Mouse (Mus musculus): ENCODE data around the gene A430078G23Rik. TPM values are rescaled to one million over a fixed set of nuclear protein-coding genes. Genes with fewer than 3 reads are reported as not detected.

Gene A430078G23Rik
- polyA plus RNA-seq, 1 experiment from 2014 or later, result 0.15 TPM

- Histone ChIP-seq H3K4me1 (replicated peaks) (no peaks in the 10 kb centered on the region), H3K4me2 (no peak overlapping the region), H3K4me3 (replicated peaks) (no peak overlapping the region), H3K36me3 (no peaks in the 10 kb centered on the region), H3K9me3 (no peaks in the 10 kb centered on the region), H3K27me3 (no peaks in the 10 kb centered on the region), H3K27ac (no peak overlapping the region), H3K9ac (replicated peaks) (no peak overlapping the region)
- WGBS, result 74% methylated on average over 6 of the region's 6 CpGs
- ATAC-seq (ENCODE audit: insufficient number of reproducible peaks, insufficient read depth, low FRiP score, low TSS enrichment, low read depth), result no peak
These were observed 2.5 kb upstream of the A430078G23Rik start for GRCm38 (mm10) chr8:3350747-3351146.

DNA sequence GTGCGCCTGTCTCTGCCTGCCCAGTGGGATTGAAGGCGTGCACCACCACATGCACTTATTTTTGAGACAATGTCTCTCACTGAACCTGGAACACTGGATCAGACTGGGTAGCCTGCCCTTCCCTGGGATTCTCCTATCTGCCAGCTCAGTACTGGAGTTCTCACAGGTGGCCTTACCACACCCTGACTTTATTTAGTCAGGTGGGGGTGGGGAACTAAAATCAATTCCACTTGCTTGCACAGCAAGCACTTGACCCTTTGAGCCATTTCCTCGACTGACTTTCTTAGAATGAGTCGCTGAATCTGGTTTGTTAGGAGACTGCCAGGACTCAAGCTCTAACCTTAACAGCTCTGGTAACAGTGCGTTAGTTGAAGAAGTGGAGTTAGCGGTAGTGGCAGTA lies 500 bp upstream of the A430078G23Rik start:
- H3K36me3 ChIP-seq, result no peaks in the 10 kb centered on the region
- no peak overlapping the region for H3K4me2 ChIP-seq
- H3K27ac ChIP-seq, result no peak overlapping the region
- no peaks in the 10 kb centered on the region for H3K9me3 ChIP-seq
- H3K4me1 ChIP-seq (replicated peaks), result no peaks in the 10 kb centered on the region
- ATAC-seq (ENCODE audit: insufficient number of reproducible peaks, insufficient read depth, low FRiP score, low TSS enrichment, low read depth), result no peak
- 71% methylated on average over 6 of the region's 6 CpGs for WGBS
- no peak overlapping the region for H3K4me3 ChIP-seq (replicated peaks)
- no peak overlapping the region for H3K9ac ChIP-seq (replicated peaks)
- H3K27me3 ChIP-seq, result no peaks in the 10 kb centered on the region

DNA sequence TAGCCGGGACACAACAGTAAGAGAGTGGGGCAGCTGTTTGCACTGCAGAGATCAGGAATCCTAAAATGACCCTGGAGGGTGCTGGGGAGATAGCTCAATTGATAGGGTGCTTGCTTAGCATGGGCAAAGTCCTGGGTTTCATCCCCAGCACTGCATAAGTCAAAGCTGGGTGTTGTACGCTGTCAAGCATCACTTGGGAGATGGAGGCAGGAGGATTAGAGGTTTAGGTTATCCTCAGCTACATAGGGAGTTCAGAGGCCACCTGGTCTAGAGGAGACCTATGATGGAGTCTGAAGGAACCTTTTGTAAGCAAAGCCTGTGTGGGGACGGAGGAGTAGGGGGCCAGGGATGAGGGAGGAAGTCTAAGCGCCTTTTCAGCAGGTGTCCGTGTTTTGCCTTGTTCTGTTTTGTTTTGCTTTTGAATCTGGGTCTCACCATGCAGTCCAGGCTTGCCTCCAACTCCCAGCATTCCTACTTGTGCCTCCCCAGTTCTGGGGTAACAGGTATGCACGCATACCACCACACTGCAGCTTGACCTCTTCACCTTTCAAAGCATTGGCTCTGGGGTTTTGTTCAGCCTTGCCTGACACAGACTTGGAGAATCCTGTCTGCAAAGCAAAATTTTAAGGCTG lies 712 bp downstream of the A430078G23Rik start:
- no peak overlapping the region for H3K4me3 ChIP-seq (replicated peaks)
- H3K4me2 ChIP-seq, result no peak overlapping the region
- H3K9ac ChIP-seq (replicated peaks), result no peak overlapping the region
- H3K4me1 ChIP-seq (replicated peaks), result no peaks in the 10 kb centered on the region
- 78% methylated on average over 6 of the region's 6 CpGs for WGBS
- ATAC-seq (ENCODE audit: insufficient number of reproducible peaks, insufficient read depth, low FRiP score, low TSS enrichment, low read depth), result no peak
- H3K27me3 ChIP-seq, result no peaks in the 10 kb centered on the region
- H3K9me3 ChIP-seq, result no peaks in the 10 kb centered on the region
- no peaks in the 10 kb centered on the region for H3K36me3 ChIP-seq
- H3K27ac ChIP-seq, result no peak overlapping the region

- WGBS, result 78% methylated on average over 5 of the region's 5 CpGs
- Histone ChIP-seq H3K36me3 (no peaks in the 10 kb centered on the region), H3K9me3 (no peaks in the 10 kb centered on the region), H3K4me1 (replicated peaks) (no peaks in the 10 kb centered on the region), H3K9ac (replicated peaks) (no peak overlapping the region), H3K27ac (no peak overlapping the region), H3K27me3 (no peaks in the 10 kb centered on the region), H3K4me2 (no peak overlapping the region), H3K4me3 (replicated peaks) (no peak overlapping the region)
- ATAC-seq (ENCODE audit: insufficient number of reproducible peaks, insufficient read depth, low FRiP score, low TSS enrichment, low read depth), result no peak
These were observed 1.2 kb downstream of the A430078G23Rik start for GRCm38 (mm10) chr8:3354443-3354812.

DNA sequence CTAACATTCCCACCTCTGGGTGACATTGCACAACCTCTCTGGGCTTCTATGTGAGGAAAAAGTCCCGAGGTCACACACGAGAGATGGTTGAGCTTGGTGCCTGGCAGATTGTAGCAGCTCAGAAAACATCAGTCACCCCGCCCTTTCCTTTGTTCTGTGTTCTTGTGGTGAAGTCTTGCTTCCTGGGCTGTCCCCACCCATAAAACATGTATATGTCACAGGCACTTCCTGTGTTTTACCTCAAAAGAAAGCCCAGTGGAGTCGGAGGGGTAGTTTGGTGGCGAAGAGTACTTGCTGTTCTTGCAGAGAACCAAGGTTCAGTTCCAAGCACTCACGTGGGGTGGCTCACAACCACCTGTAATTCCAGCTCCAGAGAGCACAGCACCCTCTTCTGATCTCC lies 2.4 kb downstream of the A430078G23Rik start:
- no peak overlapping the region for H3K9ac ChIP-seq (replicated peaks)
- no peak overlapping the region for H3K4me3 ChIP-seq (replicated peaks)
- ATAC-seq (ENCODE audit: insufficient number of reproducible peaks, insufficient read depth, low FRiP score, low TSS enrichment, low read depth), result no peak
- no peak overlapping the region for H3K4me2 ChIP-seq
- 81% methylated on average over 6 of the region's 6 CpGs for WGBS
- no peaks in the 10 kb centered on the region for H3K36me3 ChIP-seq
- no peaks in the 10 kb centered on the region for H3K27me3 ChIP-seq
- H3K4me1 ChIP-seq (replicated peaks), result no peaks in the 10 kb centered on the region
- no peaks in the 10 kb centered on the region for H3K9me3 ChIP-seq
- H3K27ac ChIP-seq, result no peak overlapping the region

DNA sequence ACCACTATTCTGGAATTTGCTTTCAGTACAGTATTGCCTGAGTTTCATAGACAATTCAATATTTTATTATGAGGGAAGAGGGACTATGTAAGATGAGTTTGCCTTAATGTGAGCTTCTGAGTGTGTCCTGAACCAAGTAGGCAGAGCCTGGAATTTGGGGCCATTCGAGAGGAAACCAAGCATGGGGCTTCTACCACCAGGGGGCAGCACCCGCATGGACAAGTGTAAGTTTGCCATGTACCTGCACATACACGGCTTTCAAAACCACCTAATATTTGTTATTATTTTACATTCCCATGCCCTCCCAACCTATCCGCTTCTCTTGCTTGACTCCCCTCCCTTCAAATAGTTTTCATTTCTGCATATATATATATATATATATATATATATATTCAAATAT lies 4.8 kb downstream of the A430078G23Rik start:
- no peaks in the 10 kb centered on the region for H3K27me3 ChIP-seq
- 5% methylated on average over 4 of the region's 4 CpGs for WGBS
- ATAC-seq (ENCODE audit: insufficient number of reproducible peaks, insufficient read depth, low FRiP score, low TSS enrichment, low read depth), result no peak; the same call in 1 of the 2 replicates
- no peak overlapping the region for H3K9ac ChIP-seq (replicated peaks)
- H3K4me2 ChIP-seq, result no peak overlapping the region
- no peaks in the 10 kb centered on the region for H3K4me1 ChIP-seq (replicated peaks)
- H3K9me3 ChIP-seq, result no peaks in the 10 kb centered on the region
- H3K4me3 ChIP-seq (replicated peaks), result no peak overlapping the region
- H3K27ac ChIP-seq, result no peak overlapping the region
- no peaks in the 10 kb centered on the region for H3K36me3 ChIP-seq

DNA sequence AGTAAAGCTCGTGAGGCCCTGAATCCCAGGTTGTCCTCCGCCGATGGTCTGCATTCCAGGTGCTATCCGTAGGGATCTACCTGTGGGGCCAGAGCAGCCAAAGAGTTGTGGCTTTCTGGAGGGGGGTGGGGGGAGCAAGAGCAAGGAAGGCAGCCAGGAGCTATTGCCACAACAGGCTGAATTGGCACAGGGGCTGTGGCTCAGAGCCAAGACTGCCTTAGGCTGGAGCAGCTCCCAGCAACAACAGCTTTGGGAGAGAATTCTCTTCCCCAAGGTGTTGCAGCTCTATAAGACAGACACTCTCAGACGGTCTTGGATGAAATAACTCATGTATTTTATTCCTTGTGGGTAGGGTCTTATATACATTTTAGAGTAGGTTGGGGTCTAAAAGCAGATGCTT lies 13.9 kb downstream of the A430078G23Rik start:
- Histone ChIP-seq H3K36me3 (no peaks in the 10 kb centered on the region), H3K4me1 (replicated peaks) (no peaks in the 10 kb centered on the region), H3K4me3 (replicated peaks) (no peak overlapping the region), H3K9ac (replicated peaks) (no peak overlapping the region), H3K27me3 (no peaks in the 10 kb centered on the region), H3K9me3 (peaks cover 6% of the 10 kb centered on the region; the same call in 1 of the 2 replicates), H3K27ac (no peak overlapping the region), H3K4me2 (no peak overlapping the region)
- 87% methylated on average over 5 of the region's 5 CpGs for WGBS
- no peak for ATAC-seq (ENCODE audit: insufficient number of reproducible peaks, insufficient read depth, low FRiP score, low TSS enrichment, low read depth)

DNA sequence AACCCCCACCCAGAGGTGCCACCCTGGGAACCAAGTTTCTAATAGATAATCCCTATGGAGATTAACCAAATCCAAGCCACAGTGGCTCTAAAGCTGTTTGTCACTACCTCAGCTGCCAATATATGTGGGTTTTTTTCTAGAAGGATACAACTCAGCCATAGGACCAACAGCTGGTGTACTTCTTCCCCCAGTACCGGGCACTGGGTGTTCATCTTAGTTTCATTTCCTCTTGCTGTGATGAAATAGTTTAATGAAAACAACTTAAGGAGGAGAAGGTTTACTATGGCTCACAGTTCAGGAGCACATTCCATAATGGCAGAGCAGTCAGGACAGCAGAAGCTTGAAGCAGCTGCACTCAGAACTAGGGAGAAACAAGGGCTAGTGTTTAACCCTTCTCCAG lies 14.9 kb downstream of the A430078G23Rik start:
- Histone ChIP-seq H3K27me3 (no peaks in the 10 kb centered on the region), H3K27ac (no peak overlapping the region), H3K9ac (replicated peaks) (no peak overlapping the region), H3K4me2 (no peak overlapping the region), H3K9me3 (peaks cover 6% of the 10 kb centered on the region; the same call in 1 of the 2 replicates), H3K36me3 (no peaks in the 10 kb centered on the region), H3K4me3 (replicated peaks) (no peak overlapping the region), H3K4me1 (replicated peaks) (no peaks in the 10 kb centered on the region)
- ATAC-seq (ENCODE audit: insufficient number of reproducible peaks, insufficient read depth, low FRiP score, low TSS enrichment, low read depth), result no peak
- 91% methylated on average over 1 of the region's 1 CpGs for WGBS

- no peak overlapping the region for H3K4me3 ChIP-seq (replicated peaks)
- H3K27me3 ChIP-seq, result no peaks in the 10 kb centered on the region
- no peak for ATAC-seq (ENCODE audit: insufficient number of reproducible peaks, insufficient read depth, low FRiP score, low TSS enrichment, low read depth)
- peaks cover 4% of the 10 kb centered on the region; the same call in 1 of the 2 replicates for H3K9me3 ChIP-seq
- H3K4me2 ChIP-seq, result no peak overlapping the region
- H3K4me1 ChIP-seq (replicated peaks), result no peaks in the 10 kb centered on the region
- H3K9ac ChIP-seq (replicated peaks), result no peak overlapping the region
- H3K36me3 ChIP-seq, result no peaks in the 10 kb centered on the region
- no peak overlapping the region for H3K27ac ChIP-seq
These were observed 22.5 kb downstream of the A430078G23Rik start for GRCm38 (mm10) chr8:3375748-3376147.

DNA sequence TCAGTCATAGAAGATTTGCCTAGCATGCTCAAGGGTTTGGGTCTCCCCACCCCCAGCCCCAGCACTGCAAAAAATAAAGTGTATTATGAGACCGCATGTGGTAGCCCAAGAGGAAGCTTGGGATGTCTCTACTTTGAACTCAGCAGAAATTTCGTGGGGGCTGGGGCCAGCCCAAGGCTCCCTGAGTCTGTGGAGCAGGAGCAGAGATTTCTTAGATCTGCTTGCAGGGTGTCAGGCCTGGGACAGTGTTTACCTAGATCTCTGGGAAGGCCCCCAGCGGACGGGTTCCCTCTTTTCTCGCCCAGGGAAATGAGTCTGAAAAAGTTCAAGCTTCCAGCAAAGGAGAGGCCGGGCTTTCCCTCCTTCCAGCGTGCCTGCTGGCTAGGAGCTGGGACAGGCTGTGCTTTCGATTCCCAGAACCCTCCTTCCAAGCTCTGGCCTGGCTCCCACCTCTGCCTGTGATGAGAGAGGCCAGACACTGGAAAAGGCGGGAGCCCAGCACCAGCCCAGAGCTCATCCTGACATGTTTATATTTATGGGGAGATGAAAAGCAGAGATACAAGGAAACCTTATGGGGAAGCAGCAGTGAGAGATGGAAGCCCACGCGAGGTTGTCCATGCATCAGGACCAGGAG lies 23.5 kb downstream of the A430078G23Rik start:
- Histone ChIP-seq H3K4me1 (replicated peaks) (no peaks in the 10 kb centered on the region), H3K27ac (no peak overlapping the region), H3K9me3 (peaks cover 4% of the 10 kb centered on the region; the same call in 1 of the 2 replicates), H3K4me3 (replicated peaks) (no peak overlapping the region), H3K9ac (replicated peaks) (no peak overlapping the region), H3K27me3 (no peaks in the 10 kb centered on the region), H3K36me3 (no peaks in the 10 kb centered on the region), H3K4me2 (no peak overlapping the region)
- WGBS, result 45% methylated on average over 11 of the region's 11 CpGs
- ATAC-seq (ENCODE audit: insufficient number of reproducible peaks, insufficient read depth, low FRiP score, low TSS enrichment, low read depth), result no peak

DNA sequence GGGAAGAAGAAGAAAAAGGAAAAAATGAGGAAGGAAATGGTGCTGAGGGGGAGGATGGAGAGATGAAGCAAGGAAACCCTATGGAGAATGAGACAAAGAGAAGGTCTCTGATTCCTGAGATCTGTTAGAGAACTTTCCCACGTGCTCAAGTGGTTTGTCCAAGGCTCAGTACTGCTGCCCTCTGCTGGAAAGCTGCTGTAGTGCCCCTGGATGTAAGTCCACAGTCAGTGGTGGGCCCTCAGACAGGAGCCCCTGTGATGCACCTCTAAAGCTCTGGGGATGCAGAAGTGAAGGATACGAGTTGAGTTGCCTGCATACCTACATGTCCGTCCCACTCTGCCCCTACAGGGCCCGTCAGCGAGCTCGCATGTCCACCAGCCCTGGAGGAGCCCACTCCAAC lies 34.1 kb downstream of the A430078G23Rik start:
- no peak overlapping the region for H3K4me3 ChIP-seq (replicated peaks)
- no peaks in the 10 kb centered on the region for H3K36me3 ChIP-seq
- 35% methylated on average over 6 of the region's 6 CpGs for WGBS
- ATAC-seq (ENCODE audit: insufficient number of reproducible peaks, insufficient read depth, low FRiP score, low TSS enrichment, low read depth), result peak; percentile 27; the same call in 1 of the 2 replicates
- no peaks in the 10 kb centered on the region for H3K27me3 ChIP-seq
- H3K9me3 ChIP-seq, result no peaks in the 10 kb centered on the region
- no peak overlapping the region for H3K27ac ChIP-seq
- H3K4me2 ChIP-seq, result no peak overlapping the region
- H3K4me1 ChIP-seq (replicated peaks), result no peaks in the 10 kb centered on the region
- no peak overlapping the region for H3K9ac ChIP-seq (replicated peaks)

All from limb, embryonic 12.5 days (tissue).